Mouse (Mus musculus) forebrain, postnatal 0 days (tissue): ENCODE measurements around the gene Pank4. TPM values are rescaled to one million over a fixed set of nuclear protein-coding genes. Genes with fewer than 3 reads are reported as not detected.

Source experiments
- ATAC-seq: fragments of 200-750 bp; cut with Nextera tagmentation; 2 replicates; pipeline ENCODE4 v1.8.0; 2017; ENCODE audit warnings: mild to moderate bottlenecking, moderate library complexity
- DNase-seq: peaks from one replicate; pipeline ENCODE4 v3.0.0-alpha.2; 2015
- H3K27ac ChIP-seq: fragments of 300-500 bp; sonication (generic); 2 replicates; pipeline ENCODE4 v1.5.1; 2014; ENCODE audit warnings: low read depth, mild to moderate bottlenecking, antibody characterized with exemption, low read length, moderate library complexity, mixed read lengths
- H3K27me3 ChIP-seq: fragments of 300-500 bp; sonication (generic); 2 replicates; pipeline ENCODE4 v1.6.1; 2014; ENCODE audit warnings: mild to moderate bottlenecking, low read length, mixed read lengths; ENCODE audit not compliant: insufficient read depth
- H3K36me3 ChIP-seq: fragments of 300-500 bp; sonication (generic); 2 replicates; pipeline ENCODE4 v1.6.1; 2014; ENCODE audit warnings: mild to moderate bottlenecking, moderate library complexity; ENCODE audit not compliant: insufficient read depth
- H3K4me1 ChIP-seq: fragments of 300-500 bp; sonication (generic); 2 replicates; pipeline ENCODE4 v1.6.1; 2014; ENCODE audit warnings: antibody characterized with exemption; ENCODE audit not compliant: insufficient read depth
- H3K4me2 ChIP-seq: fragments of 300-500 bp; sonication (generic); 2 replicates; pipeline ENCODE4 v1.6.1; 2014; ENCODE audit warnings: low read depth, mild to moderate bottlenecking, moderate library complexity
- H3K4me3 ChIP-seq: fragments of 300-500 bp; sonication (generic); 2 replicates; pipeline ENCODE4 v1.5.1; 2014; ENCODE audit warnings: low read depth, low read length, mixed read lengths
- H3K9ac ChIP-seq: fragments of 300-500 bp; sonication (generic); 2 replicates; pipeline ENCODE4 v1.6.1; 2014; ENCODE audit warnings: mild to moderate bottlenecking
- H3K9me3 ChIP-seq: fragments of 300-500 bp; sonication (generic); 2 replicates; pipeline ENCODE4 v1.6.1; 2016; ENCODE audit warnings: low read length
- CTCF ChIP-seq: sonication (generic); IDR thresholded peaks from 2 replicates; pipeline ENCODE4 v1.5.1; 2016; ENCODE audit warnings: antibody characterized with exemption, control low read depth, low read depth
- WGBS: fragments of 180-500 bp; shearing (Covaris S2); extraction: QIAGEN DNeasy Blood & Tissue Kit; methylation state at CpG from one replicate; pipeline ENCODE4 v1.1.7; 2014; 5-methylcytosine and 5-hydroxymethylcytosine counted together
- polyA plus RNA-seq: library from polyadenylated mRNA; unstranded; fragments of >200 nt; fragmentation: Nextera tagmentation; extraction: Ambion mirVana; gene quantifications from 2 replicates; pipeline ENCODE4 v1.2.1, GENCODE M21; 2015
- total RNA-seq: library from RNA; depleted of rRNA; stranded (reverse); fragments of >200 nt; gene quantifications from 2 replicates; pipeline ENCODE4 v1.2.3, GENCODE M21; 2014

Gene Pank4
- total and polyA plus RNA-seq, 2 experiments from 2014 or later: 22.6 to 39.7 TPM

GRCm38 (mm10) chr4:154934800-154935199, 29.1 kb upstream of the Pank4 start:
- H3K36me3 ChIP-seq: no peaks in the 10 kb centered on the region
- H3K27ac ChIP-seq: no peak overlapping the region
- no peaks in the 10 kb centered on the region for H3K4me1 ChIP-seq
- no peaks in the 10 kb centered on the region for H3K27me3 ChIP-seq
- H3K4me3 ChIP-seq: no peak overlapping the region
- no peak for TF ChIP-seq CTCF
- H3K9ac ChIP-seq: no peak overlapping the region
- DNase-seq: no peak
- no peak for ATAC-seq
- 92% methylated on average over 2 of the region's 2 CpGs for WGBS
- no peaks in the 10 kb centered on the region for H3K9me3 ChIP-seq
- H3K4me2 ChIP-seq: no peak overlapping the region

GRCm38 (mm10) chr4:154935788-154936187, 28.1 kb upstream of the Pank4 start:
- DNase-seq (no peak), ATAC-seq (no peak)
- no peaks in the 10 kb centered on the region for H3K4me1 ChIP-seq
- TF ChIP-seq CTCF: peak; percentile 21; the same call in 1 of the 2 replicates
- H3K27ac ChIP-seq: no peak overlapping the region
- WGBS: 83% methylated on average over 7 of the region's 7 CpGs
- H3K4me3 ChIP-seq: no peak overlapping the region
- no peaks in the 10 kb centered on the region for H3K27me3 ChIP-seq
- H3K4me2 ChIP-seq: no peak overlapping the region
- H3K9me3 ChIP-seq: no peaks in the 10 kb centered on the region
- H3K36me3 ChIP-seq: no peaks in the 10 kb centered on the region
- H3K9ac ChIP-seq: no peak overlapping the region

GRCm38 (mm10) chr4:154936542-154937255, 27.2 kb upstream of the Pank4 start:
- TF ChIP-seq CTCF: no peak
- Histone ChIP-seq H3K27ac (no peak overlapping the region), H3K27me3 (no peaks in the 10 kb centered on the region), H3K36me3 (no peaks in the 10 kb centered on the region), H3K4me2 (no peak overlapping the region), H3K4me3 (no peak overlapping the region), H3K9ac (no peak overlapping the region), H3K9me3 (no peaks in the 10 kb centered on the region), H3K4me1 (no peaks in the 10 kb centered on the region)
- ATAC-seq: no peak; the same call in 1 of the 2 replicates
- 43% methylated on average over 8 of the region's 8 CpGs for WGBS
- no peak for DNase-seq

GRCm38 (mm10) chr4:154937746-154938145, 26.2 kb upstream of the Pank4 start:
- Histone ChIP-seq H3K9ac (no peak overlapping the region), H3K4me2 (no peak overlapping the region), H3K36me3 (no peaks in the 10 kb centered on the region), H3K9me3 (no peaks in the 10 kb centered on the region), H3K27ac (no peak overlapping the region), H3K4me3 (no peak overlapping the region), H3K27me3 (no peaks in the 10 kb centered on the region), H3K4me1 (no peaks in the 10 kb centered on the region)
- ATAC-seq: no peak
- no peak for TF ChIP-seq CTCF
- 70% methylated on average over 1 of the region's 1 CpGs for WGBS
- no peak for DNase-seq

- no peaks in the 10 kb centered on the region for H3K9me3 ChIP-seq
- no peak overlapping the region for H3K4me2 ChIP-seq
- DNase-seq (no peak), ATAC-seq (no peak)
- H3K4me3 ChIP-seq: no peak overlapping the region
- no peaks in the 10 kb centered on the region for H3K27me3 ChIP-seq
- WGBS: 88% methylated on average over 2 of the region's 2 CpGs
- no peaks in the 10 kb centered on the region for H3K36me3 ChIP-seq
- H3K4me1 ChIP-seq: no peaks in the 10 kb centered on the region
- TF ChIP-seq CTCF: no peak
- H3K9ac ChIP-seq: no peak overlapping the region
- no peak overlapping the region for H3K27ac ChIP-seq
Observed at GRCm38 (mm10) chr4:154940156-154940555, 23.8 kb upstream of the Pank4 start.

- Histone ChIP-seq H3K36me3 (no peaks in the 10 kb centered on the region), H3K9ac (no peak overlapping the region), H3K27ac (no peak overlapping the region), H3K4me1 (peaks cover 6% of the 10 kb centered on the region; the same call in 1 of the 2 replicates), H3K4me2 (no peak overlapping the region), H3K9me3 (no peaks in the 10 kb centered on the region), H3K4me3 (no peak overlapping the region), H3K27me3 (no peaks in the 10 kb centered on the region)
- DNase-seq: no peak
- no peak for ATAC-seq
- WGBS: 94% methylated on average over 5 of the region's 5 CpGs
- no peak for TF ChIP-seq CTCF
Observed at GRCm38 (mm10) chr4:154941831-154942230, 22.1 kb upstream of the Pank4 start.

- TF ChIP-seq CTCF: no peak
- WGBS: 87% methylated on average over 10 of the region's 10 CpGs
- no peaks in the 10 kb centered on the region for H3K36me3 ChIP-seq
- ATAC-seq: no peak
- no peak overlapping the region for H3K4me2 ChIP-seq
- H3K27ac ChIP-seq: no peak overlapping the region
- no peaks in the 10 kb centered on the region for H3K27me3 ChIP-seq
- H3K4me1 ChIP-seq: peaks cover 6% of the 10 kb centered on the region; the same call in 1 of the 2 replicates
- no peak overlapping the region for H3K9ac ChIP-seq
- no peaks in the 10 kb centered on the region for H3K9me3 ChIP-seq
- no peak overlapping the region for H3K4me3 ChIP-seq
- DNase-seq: no peak
Observed at GRCm38 (mm10) chr4:154942632-154943322, 21.1 kb upstream of the Pank4 start.
